Mouse (Mus musculus) forebrain, embryonic 11.5 days (tissue): Measurements from ENCODE around the gene Tbx10. TPM values are rescaled to one million over a fixed set of nuclear protein-coding genes. Genes with fewer than 3 reads are reported as not detected.

Source experiments
- ATAC-seq: fragments of 200-750 bp; cut with Nextera tagmentation; replicated peaks from 2 replicates; pipeline ENCODE4 v1.8.0; 2017; ENCODE audit warnings: moderate TSS enrichment; ENCODE audit not compliant: low FRiP score
- DNase-seq: peaks from one replicate; pipeline ENCODE4 v3.0.0-alpha.2; 2017; ENCODE audit warnings: low spot score
- H3K27ac ChIP-seq: fragments of 300-500 bp; sonication (generic); 2 replicates; pipeline ENCODE4 v1.5.1; 2014; ENCODE audit warnings: low read depth, low read length
- H3K27me3 ChIP-seq: fragments of 300-500 bp; sonication (generic); 2 replicates; pipeline ENCODE4 v1.6.1; 2014; ENCODE audit warnings: mild to moderate bottlenecking, low read length, mixed read lengths; ENCODE audit not compliant: control insufficient read depth, insufficient read depth
- H3K36me3 ChIP-seq: fragments of 300-500 bp; sonication (generic); 2 replicates; pipeline ENCODE4 v1.6.1; 2014; ENCODE audit warnings: mild to moderate bottlenecking, low read length, moderate library complexity, mixed read lengths; ENCODE audit not compliant: control insufficient read depth, insufficient read depth
- H3K4me1 ChIP-seq: fragments of 300-500 bp; sonication (generic); replicated peaks from 2 replicates; pipeline ENCODE4 v1.6.1; 2014; ENCODE audit warnings: low read length, mixed read lengths; ENCODE audit not compliant: control insufficient read depth, insufficient read depth
- H3K4me2 ChIP-seq: fragments of 300-500 bp; sonication (generic); 2 replicates; pipeline ENCODE4 v1.6.1; 2014; ENCODE audit warnings: low read depth, mild to moderate bottlenecking, low read length, moderate library complexity, mixed read lengths; ENCODE audit not compliant: severe bottlenecking
- H3K4me3 ChIP-seq: fragments of 300-500 bp; sonication (generic); 2 replicates; pipeline ENCODE4 v1.5.1; 2014; ENCODE audit warnings: low read depth, low read length
- H3K9ac ChIP-seq: fragments of 300-500 bp; sonication (generic); 2 replicates; pipeline ENCODE4 v1.6.1; 2014; ENCODE audit warnings: low read length
- H3K9me3 ChIP-seq: fragments of 300-500 bp; sonication (generic); 2 replicates; pipeline ENCODE4 v1.6.1; 2016; ENCODE audit warnings: low read length, mixed read lengths; ENCODE audit not compliant: control insufficient read depth
- WGBS: fragments of 180-500 bp; shearing (Covaris S2); extraction: QIAGEN DNeasy Blood & Tissue Kit; methylation state at CpG from one replicate; pipeline ENCODE4 v1.1.7; 2014; 5-methylcytosine and 5-hydroxymethylcytosine counted together
- polyA plus RNA-seq: library from polyadenylated mRNA; unstranded; fragments of >200 nt; fragmentation: Nextera tagmentation; extraction: Ambion mirVana; gene quantifications from 2 replicates; pipeline ENCODE4 v1.2.1, GENCODE M21; 2014

Gene Tbx10
- polyA plus RNA-seq, result not detected in 2 replicates

DNA sequence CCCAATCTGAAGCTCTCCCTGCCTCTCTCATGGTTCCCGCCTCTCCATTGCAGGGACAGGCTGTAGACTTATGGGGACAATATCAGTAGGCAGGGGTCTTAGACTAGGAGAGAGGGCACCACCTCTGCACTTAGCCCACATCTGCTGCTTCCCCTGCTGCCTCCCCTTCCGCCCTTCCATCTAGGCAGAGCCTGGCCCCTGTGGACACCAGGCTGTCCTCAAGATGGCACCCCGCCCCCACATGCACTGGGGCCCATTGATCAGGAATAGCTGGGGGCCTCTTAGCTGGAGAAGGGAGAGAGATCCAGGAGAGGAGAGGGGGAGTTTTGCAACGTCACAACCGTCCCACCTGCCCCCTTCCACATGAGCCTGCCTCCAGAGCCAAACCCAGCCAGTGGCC lies at the start of gene Tbx10:
Gene Tbx10, plus strand, starts transcription at position 337 of the 400 bp plus-strand sequence.
- no peak for ATAC-seq
- WGBS, result 53% methylated on average over 5 of the region's 5 CpGs
- no peaks in the 10 kb centered on the region for H3K36me3 ChIP-seq
- no peaks in the 10 kb centered on the region for H3K9me3 ChIP-seq
- no peaks in the 10 kb centered on the region for H3K27me3 ChIP-seq
- no peak within 1 kb of the TSS for H3K4me3 ChIP-seq
- DNase-seq, result no peak
- no peaks in the 10 kb centered on the region for H3K4me1 ChIP-seq
- H3K27ac ChIP-seq, result no peak within 1 kb of the TSS
- no peak within 1 kb of the TSS for H3K9ac ChIP-seq
- no peak within 1 kb of the TSS for H3K4me2 ChIP-seq

- DNase-seq (no peak), ATAC-seq (no peak)
- Histone ChIP-seq H3K9ac (no peak overlapping the region), H3K36me3 (no peaks in the 10 kb centered on the region), H3K9me3 (no peaks in the 10 kb centered on the region), H3K4me1 (no peaks in the 10 kb centered on the region), H3K27ac (no peak overlapping the region), H3K27me3 (no peaks in the 10 kb centered on the region), H3K4me2 (no peak overlapping the region), H3K4me3 (no peak overlapping the region)
- 24% methylated on average over 27 of the region's 27 CpGs for WGBS
Observed at GRCm38 (mm10) chr19:3942986-3943735, 49.4 kb upstream of the Tbx10 start.

GRCm38 (mm10) chr19:3945872-3946564 lies 46.5 kb upstream of the Tbx10 start:
- Histone ChIP-seq H3K9ac (no peak overlapping the region), H3K4me2 (no peak overlapping the region), H3K36me3 (no peaks in the 10 kb centered on the region), H3K4me1 (no peaks in the 10 kb centered on the region), H3K4me3 (no peak overlapping the region), H3K27ac (no peak overlapping the region), H3K27me3 (no peaks in the 10 kb centered on the region), H3K9me3 (no peaks in the 10 kb centered on the region)
- WGBS, result 41% methylated on average over 10 of the region's 10 CpGs
- DNase-seq, result no peak
- ATAC-seq, result no peak

DNA sequence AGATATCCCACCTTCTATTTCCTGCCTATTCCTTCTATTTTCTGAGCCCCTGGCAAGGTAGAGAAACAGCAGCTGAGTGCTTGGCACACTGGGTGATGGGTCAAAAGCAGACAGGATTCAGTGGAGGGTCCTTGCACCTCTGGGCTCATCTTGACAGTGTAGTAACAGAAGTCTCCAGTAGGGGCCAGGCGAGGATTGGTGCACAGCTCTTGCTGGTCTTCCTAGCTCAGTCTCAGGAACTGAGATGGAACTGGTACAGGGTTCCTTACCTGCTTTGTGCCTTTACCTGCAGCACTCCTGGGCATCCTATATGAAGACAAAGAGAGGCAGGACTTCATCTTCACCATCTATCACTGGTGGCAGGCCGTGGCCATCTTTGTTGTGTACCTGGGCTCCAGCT lies 45.8 kb upstream of the Tbx10 start:
- Histone ChIP-seq H3K4me2 (no peak overlapping the region), H3K4me1 (no peaks in the 10 kb centered on the region), H3K9ac (no peak overlapping the region), H3K27ac (no peak overlapping the region), H3K4me3 (no peak overlapping the region), H3K27me3 (no peaks in the 10 kb centered on the region), H3K9me3 (no peaks in the 10 kb centered on the region), H3K36me3 (no peaks in the 10 kb centered on the region)
- DNase-seq (peak; percentile 79), ATAC-seq (0 out of 2 replicates have a peak, but pooled peaks have one; percentile 27)
- WGBS, result 19% methylated on average over 2 of the region's 2 CpGs

DNA sequence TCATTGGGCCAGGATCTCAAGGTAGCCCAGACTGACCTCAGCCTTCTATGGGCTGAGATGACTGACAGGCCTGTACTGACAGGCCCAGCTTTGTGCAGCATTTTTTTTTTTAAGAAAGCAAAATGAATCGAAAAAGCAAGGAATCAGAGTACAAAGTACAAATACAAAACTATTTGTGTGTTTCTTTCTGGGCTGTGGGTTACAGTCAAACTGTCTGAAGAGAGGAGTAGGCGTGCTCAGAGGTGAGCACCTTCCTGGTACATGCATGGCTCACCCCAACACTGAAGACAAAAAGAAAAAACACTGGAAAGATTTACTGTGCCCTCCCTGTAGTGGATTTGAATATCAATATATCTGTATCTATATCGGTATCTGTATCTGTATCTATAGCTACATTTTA lies 44.7 kb upstream of the Tbx10 start:
- no peaks in the 10 kb centered on the region for H3K27me3 ChIP-seq
- H3K27ac ChIP-seq, result no peak overlapping the region
- H3K36me3 ChIP-seq, result no peaks in the 10 kb centered on the region
- no peak overlapping the region for H3K4me2 ChIP-seq
- no peak overlapping the region for H3K4me3 ChIP-seq
- DNase-seq (no peak), ATAC-seq (no peak)
- H3K9me3 ChIP-seq, result no peaks in the 10 kb centered on the region
- H3K4me1 ChIP-seq, result no peaks in the 10 kb centered on the region
- H3K9ac ChIP-seq, result no peak overlapping the region
- 77% methylated on average over 3 of the region's 3 CpGs for WGBS

DNA sequence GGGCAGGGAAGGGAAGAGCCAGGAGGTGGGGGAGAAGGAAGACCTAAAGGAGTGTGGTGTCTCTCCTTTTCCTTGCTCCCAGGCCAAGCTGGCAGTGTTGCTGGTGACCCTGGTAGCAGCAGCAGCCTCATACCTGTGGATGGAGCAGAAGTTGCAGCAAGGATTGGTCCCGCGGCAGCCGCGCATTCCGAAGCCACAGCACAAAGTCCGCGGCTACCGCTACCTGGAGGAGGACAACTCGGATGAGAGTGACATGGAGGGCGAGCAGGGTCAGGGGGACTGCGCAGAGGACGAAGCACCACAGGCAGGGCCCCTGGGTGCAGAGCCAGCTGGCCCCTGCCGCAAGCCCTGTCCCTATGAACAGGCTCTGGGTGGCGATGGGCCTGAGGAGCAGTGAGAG lies 44.0 kb upstream of the Tbx10 start:
- no peaks in the 10 kb centered on the region for H3K36me3 ChIP-seq
- H3K9ac ChIP-seq, result no peak overlapping the region
- DNase-seq (no peak), ATAC-seq (no peak)
- WGBS, result 70% methylated on average over 14 of the region's 14 CpGs
- H3K27ac ChIP-seq, result no peak overlapping the region
- H3K4me2 ChIP-seq, result no peak overlapping the region
- no peaks in the 10 kb centered on the region for H3K27me3 ChIP-seq
- H3K9me3 ChIP-seq, result no peaks in the 10 kb centered on the region
- no peaks in the 10 kb centered on the region for H3K4me1 ChIP-seq
- H3K4me3 ChIP-seq, result no peak overlapping the region

DNA sequence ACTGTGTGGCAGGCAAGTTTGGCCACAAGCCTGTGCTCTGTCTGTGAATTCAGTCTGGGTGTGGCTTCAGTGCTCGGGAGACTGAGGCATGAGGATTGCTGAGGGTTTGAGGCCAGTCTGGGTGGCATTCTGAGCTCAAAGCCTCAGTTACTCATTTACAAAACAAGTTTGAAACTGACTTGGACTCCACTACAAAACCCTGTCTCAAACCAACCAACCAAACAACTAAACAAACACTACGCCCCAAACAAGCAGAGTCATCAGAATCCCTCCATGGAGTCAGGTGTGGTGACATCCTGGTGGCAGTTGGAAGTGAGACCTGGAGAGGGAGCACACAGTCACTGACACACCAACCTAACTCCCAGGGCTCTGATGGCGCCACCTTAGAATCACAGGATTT lies 42.2 kb upstream of the Tbx10 start:
- Histone ChIP-seq H3K4me1 (no peaks in the 10 kb centered on the region), H3K4me2 (no peak overlapping the region), H3K4me3 (no peak overlapping the region), H3K9ac (no peak overlapping the region; the same call in 1 of the 2 replicates), H3K27me3 (no peaks in the 10 kb centered on the region), H3K27ac (no peak overlapping the region), H3K9me3 (no peaks in the 10 kb centered on the region), H3K36me3 (no peaks in the 10 kb centered on the region)
- 80% methylated on average over 3 of the region's 3 CpGs for WGBS
- DNase-seq (no peak), ATAC-seq (no peak)

- Histone ChIP-seq H3K4me2 (no peak overlapping the region), H3K4me1 (no peaks in the 10 kb centered on the region), H3K9ac (no peak overlapping the region), H3K9me3 (no peaks in the 10 kb centered on the region), H3K27me3 (no peaks in the 10 kb centered on the region), H3K27ac (no peak overlapping the region), H3K36me3 (no peaks in the 10 kb centered on the region), H3K4me3 (no peak overlapping the region)
- DNase-seq (no peak), ATAC-seq (no peak)
Observed at GRCm38 (mm10) chr19:3951461-3951860, 41.1 kb upstream of the Tbx10 start.

DNA sequence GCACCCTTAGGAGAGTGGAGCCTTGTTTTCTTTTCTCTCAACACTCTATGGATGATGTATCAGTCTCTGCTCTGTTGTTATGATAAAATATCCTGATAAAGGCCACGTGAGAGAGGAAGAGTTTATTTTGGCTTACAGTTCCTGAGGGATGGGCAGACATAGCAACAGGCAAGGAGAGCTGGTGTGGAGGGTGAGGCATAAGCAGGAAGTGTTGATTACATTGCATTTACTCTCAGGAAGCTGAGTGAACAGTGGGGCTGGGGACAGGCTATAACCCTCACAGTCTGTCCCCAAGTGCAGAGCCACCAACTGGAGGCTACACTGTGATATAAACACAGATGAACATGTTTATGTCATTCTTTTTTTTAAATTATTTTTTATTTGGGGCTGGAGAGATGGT lies 40.5 kb upstream of the Tbx10 start:
- no peaks in the 10 kb centered on the region for H3K9me3 ChIP-seq
- no peak overlapping the region for H3K4me3 ChIP-seq
- H3K4me2 ChIP-seq, result no peak overlapping the region
- ATAC-seq, result no peak
- 77% methylated on average over 1 of the region's 1 CpGs for WGBS
- H3K27ac ChIP-seq, result no peak overlapping the region
- no peaks in the 10 kb centered on the region for H3K36me3 ChIP-seq
- H3K9ac ChIP-seq, result no peak overlapping the region
- DNase-seq, result no peak
- no peaks in the 10 kb centered on the region for H3K27me3 ChIP-seq
- H3K4me1 ChIP-seq, result no peaks in the 10 kb centered on the region
